Mouse (Mus musculus): ENCODE data around the gene Klrg2.
"Not testable (repeated sequence)": the region's sequence is repeated elsewhere in the genome, so short reads cannot be mapped to it uniquely, and the experiment has no call there.

Gene Klrg2

GRCm38 (mm10) chr6:38636852-38637618 is at the start of gene Klrg2:
Klrg2 (minus strand) TSS chr6:38637242.
- DNase-seq, result peak; percentile 21

GRCm38 (mm10) chr6:38682532-38682931 is 45.5 kb upstream of the Klrg2 start:
- no peak for DNase-seq

DNA sequence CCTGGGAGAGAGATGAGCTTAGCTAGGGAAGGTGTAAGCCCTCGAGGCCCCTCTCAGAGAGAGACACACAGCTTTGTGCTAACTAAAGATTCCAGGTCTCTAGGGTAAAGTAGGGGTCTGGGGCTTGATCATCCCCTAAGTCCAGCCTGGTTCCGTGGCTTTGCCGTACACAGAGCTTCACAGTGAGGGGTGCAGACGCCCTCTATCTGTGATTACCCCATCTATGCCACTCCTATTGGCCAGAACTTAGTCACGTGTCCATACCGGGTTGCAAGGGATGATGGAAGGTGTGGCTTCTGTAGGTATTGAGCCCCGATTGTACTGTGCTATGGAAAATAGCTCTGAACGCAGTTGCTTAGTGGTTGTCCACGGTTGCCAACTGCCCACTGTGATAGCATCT is 40.6 kb upstream of the Klrg2 start:
- no peak for DNase-seq

- no peak for DNase-seq
These were observed 39.7 kb upstream of the Klrg2 start for GRCm38 (mm10) chr6:38676723-38677122.

DNA sequence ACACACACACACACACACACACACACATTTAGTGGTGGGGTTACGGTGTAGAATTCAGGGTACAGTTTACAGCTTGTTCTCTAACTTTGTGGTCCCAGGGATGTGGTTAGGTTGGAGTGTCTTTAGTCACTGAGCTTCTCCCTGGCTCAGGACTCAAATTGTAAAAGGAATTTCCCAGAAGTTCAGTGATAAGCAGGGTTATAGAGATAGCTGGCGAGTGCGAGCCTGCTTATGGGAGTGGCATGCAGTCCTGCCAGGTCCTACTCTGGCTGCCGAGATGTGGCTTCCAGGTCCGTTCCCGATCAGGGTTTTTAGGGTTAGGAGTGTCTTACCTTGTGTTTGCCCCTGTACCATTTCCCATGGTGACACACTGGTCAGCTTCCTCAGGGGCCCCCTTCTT is 39.2 kb upstream of the Klrg2 start:
- DNase-seq, result no peak

DNA sequence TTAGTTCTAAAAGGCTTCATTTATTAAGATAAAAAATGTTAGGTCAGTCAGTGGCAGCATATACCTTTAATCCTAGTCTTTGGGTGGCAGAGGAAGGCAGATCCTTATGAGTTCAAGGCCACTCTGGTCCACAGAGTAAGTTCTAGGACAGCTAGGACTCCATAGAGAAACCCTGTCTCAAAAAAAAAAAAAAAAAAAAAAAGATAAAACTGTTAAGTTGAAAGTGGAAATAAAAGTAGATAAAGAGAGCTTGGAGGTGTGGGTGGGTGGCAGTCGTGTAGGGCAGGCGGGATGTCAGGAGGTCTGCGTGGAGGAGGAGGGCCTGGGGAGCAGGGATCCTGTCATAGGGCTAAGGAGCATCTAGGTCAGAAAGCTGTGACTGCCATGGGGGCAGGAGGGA is 35.0 kb upstream of the Klrg2 start:
- no peak for DNase-seq

DNA sequence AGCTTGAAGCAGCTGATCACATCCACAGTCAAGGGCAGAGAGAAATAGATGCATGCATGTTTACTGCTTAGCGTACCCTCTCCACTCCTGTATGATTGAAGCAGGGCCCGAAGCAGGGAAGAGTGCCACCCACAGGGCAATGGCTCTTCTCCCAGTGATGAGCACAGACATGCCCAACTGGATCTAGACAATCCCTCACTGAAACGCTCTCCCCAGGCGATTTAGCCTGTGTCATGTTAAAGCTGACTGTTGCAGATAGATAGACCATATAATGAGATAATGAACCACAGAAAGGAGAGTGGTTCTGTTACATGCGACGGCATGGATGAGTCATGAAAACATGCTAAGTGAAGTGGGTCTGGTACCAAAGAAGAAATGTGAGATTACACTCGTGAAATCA is 34.2 kb upstream of the Klrg2 start:
- no peak for DNase-seq

DNA sequence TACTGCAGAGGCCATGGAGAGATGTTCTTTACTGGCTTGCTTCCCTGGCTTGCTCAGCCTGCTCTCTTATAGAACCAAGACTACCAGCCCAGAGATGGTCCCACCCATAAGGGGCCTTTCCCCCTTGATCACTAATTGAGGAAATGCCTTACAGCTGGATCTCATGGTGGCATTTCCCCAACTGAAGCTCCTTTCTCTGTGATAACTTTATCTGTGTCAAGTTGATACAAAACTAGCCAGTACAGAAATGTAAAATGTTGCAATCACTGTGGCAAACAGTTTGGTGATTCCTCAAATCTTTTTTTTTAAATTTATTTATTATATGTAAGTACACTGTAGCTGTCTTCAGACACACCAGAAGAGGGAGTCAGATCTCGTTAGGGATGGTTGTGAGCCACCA is 33.4 kb upstream of the Klrg2 start:
- not testable (repeated sequence) for DNase-seq

- DNase-seq, result no peak
These were observed 32.5 kb upstream of the Klrg2 start for GRCm38 (mm10) chr6:38669580-38669979.

- DNase-seq, result peak; percentile 61
These were observed 25.9 kb upstream of the Klrg2 start, which contains the start of gene Clec2l for GRCm38 (mm10) chr6:38662714-38663615. Clec2l (plus strand) TSS chr6:38663069.

- no peak for DNase-seq
These were observed 24.6 kb upstream of the Klrg2 start for GRCm38 (mm10) chr6:38661626-38662025.

DNA sequence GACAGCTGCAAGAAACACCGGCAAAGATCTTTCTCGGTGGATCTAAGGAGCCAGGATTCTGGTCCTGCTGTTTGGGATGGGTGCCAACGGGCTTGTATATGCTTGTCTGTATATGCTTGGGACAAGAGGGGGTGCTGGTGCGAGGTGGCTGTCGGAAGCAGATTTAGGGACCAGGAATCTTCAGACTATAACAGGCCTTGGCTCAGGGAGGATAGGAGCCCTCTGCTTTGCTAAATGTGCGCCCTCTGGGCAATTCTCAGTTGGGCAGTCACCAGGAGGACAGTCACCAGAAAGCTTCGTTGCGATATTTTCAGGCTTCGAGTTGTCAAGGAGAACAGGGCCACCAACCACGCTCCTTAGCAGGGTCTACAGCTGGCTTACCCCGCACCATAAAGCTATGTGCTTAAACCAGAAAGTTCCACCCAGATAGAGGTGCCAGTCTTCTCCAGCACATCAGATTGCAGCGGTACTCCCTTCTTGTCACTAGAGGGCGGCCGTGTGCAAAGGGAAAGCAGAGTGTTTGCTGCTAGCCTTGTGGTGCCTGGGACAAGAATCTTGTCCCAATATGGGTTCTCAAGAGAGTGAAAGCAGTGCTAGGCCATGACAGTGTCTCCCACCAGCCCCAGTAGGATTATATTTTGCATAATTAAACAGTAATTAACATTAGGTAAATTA is 13.4 kb upstream of the Klrg2 start:
- DNase-seq, result peak; percentile 68

DNA sequence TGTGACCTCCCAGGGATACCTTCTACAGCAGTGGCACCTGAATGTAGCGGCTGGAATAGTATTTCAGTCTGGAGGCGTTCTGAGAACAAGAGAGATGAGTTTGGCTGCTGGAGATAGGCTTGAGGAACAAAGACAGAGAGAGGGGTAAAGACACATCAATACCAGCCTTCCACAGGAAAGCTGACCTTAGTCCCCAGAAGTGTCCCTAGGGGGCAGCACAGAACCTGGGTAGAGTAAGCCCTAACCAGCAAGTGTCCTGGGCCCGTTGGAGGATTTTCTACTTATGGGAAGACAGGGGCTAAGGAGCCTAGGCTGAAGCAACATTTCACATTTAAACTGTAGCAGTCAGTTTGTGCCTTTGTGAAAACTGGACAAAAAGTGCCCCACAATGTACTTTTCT is 12.5 kb upstream of the Klrg2 start:
- DNase-seq, result no peak

- DNase-seq, result no peak
These were observed 6.0 kb upstream of the Klrg2 start for GRCm38 (mm10) chr6:38643039-38643438.

- no peak for DNase-seq
These were observed 5.6 kb upstream of the Klrg2 start for GRCm38 (mm10) chr6:38642593-38642992.

DNA sequence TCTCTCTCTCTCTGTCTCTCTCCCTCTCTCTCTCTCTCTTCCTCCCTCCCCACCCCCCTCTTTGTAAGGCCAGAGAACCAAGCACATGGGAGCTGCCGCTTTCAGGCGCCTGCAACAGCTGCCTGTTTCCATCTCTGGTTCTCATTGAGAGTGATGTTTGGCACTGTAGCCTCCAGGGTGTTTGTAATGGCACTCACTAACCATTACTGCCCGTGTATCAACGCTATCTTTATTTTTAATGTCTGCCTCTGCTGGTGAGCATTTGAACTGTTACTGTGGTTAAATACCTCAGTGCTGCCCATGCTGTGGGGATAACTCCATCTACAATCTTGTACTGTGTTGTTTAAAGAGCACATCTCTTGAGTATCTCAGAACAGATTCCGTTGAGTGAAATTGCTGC is 4.6 kb upstream of the Klrg2 start:
- DNase-seq, result no peak

DNA sequence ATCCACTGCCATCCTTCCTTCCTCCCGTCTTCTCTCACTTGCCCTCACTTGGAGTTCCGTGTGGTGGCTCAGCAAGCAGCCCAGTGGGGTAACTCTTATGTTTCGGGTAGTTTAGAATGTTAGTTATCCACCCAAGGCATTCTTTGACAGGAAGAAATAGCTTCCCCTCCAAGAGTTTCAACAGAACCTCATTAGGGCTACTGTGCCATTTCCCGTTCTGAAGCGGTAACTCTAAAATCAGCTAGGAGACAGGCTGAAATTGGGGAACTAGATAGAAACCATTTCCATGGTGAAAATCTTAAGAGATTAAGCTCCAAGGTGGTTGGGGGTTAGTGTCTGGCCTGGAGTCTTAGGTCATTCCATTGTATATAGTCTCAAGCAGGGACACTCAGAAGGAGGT is 4.2 kb upstream of the Klrg2 start:
- no peak for DNase-seq

- no peak for DNase-seq
These were observed 3.4 kb upstream of the Klrg2 start for GRCm38 (mm10) chr6:38640401-38640800.

DNA sequence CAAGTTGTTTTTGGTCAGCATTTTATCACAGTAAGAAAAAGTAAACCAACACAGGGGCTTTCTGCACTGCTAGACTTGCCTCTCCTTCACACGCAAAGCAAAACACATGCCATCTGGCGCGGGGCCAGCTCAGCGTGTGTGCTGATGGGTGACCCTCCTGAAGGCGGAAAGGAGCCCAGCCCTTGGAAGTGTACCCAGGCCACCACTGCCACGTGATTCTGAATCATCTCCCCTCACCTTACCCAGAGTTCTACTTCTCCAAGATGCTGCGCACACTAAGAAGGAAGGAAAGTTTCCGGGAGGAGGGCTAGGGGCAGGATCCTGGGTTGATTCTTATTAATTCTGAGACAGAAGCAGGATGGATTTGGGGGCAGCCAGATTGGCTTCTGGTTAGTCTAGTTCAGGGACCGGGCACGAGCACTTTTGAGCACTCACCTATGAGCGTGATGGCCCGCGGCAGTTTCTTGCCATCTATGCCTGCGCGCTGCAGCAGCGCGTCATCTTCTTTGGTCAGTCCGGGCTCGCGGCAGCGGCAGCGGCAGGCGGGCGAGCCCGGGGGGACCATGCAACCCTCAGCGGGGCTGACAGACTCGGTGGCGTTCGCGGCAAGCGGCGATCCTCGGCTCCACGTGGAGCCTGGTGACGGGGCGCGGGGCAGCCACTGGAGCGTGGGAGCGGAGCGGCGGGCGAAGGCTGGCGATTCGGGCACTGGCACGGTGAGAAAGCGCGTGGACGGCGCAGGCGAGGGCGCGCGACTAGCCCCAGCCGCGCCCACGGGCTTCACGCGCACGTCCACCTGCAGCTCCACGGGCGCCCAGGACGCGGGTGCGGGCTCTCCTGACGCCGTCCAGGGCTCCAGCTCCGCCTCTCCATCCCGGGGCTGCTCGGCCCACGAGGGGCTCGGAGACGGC is 846 bp downstream of the Klrg2 start:
- peak; percentile 62 for DNase-seq

DNA sequence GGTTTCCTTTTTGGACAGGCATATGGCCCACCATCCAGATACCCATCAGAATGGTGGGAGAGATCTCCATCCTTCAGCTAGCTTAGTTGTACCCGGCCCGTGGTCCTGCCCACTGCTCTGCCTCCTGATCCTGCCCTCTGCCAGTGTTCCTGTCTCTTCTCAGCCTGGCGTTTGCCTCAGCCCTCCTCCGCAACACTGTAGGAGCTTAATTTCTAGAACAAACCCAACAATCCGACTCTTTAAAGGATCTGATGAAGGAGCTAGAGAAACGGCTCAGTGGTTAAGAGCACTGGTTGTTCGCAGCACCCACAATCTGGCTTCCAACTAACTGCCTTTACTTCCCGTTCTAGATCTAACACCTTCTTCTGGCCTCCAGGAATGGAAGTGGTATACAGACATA is 2.6 kb downstream of the Klrg2 start:
- DNase-seq, result no peak

DNA sequence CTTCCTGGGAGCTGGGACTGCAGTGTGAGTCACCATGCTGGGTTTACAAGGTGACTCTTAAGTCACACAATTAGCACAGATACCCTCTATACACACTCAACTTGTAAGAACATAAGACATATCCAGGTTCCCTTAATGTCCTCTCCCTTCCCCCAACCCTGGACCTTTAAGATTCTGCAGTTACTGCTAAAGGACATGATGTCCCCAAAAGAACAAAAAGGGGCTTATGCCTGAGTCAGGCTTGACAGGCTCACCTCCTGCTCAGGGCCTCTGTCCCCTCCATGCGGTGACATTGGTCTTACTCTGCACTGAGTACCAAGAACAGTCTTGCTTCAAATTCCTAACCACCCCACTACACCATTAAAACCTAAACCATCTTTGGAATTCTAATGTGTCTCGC is 4.2 kb downstream of the Klrg2 start:
- no peak for DNase-seq

- no peak for DNase-seq
These were observed 7.5 kb downstream of the Klrg2 start for GRCm38 (mm10) chr6:38629556-38629955.
